Mouse (Mus musculus): ENCODE results near the gene 4930519P11Rik. TPM values are rescaled to one million over a fixed set of nuclear protein-coding genes. Genes with fewer than 3 reads are reported as not detected.

Gene 4930519P11Rik
- total and polyA plus RNA-seq, 3 experiments = 0.22 TPM; not detected in 2

- TF ChIP-seq SMC3 (IDR thresholded peaks at IDR 0.05; ENCODE audit: low read depth, low read length) (no peak), NRF1 (IDR thresholded peaks at IDR 0.05; ENCODE audit: insufficient read depth, low read depth, low read length, poor library complexity, severe bottlenecking) (no peak), SIN3A (IDR thresholded peaks at IDR 0.05; ENCODE audit: low read length) (no peak), ZMIZ1 (IDR thresholded peaks at IDR 0.05; ENCODE audit: low read depth, low read length) (no peak), TCF12 (IDR thresholded peaks at IDR 0.05; ENCODE audit: low read depth, low read length) (no peak), ETS1 (IDR thresholded peaks at IDR 0.05; ENCODE audit: low read depth, low read length) (no peak)
These were observed 49.5 kb downstream of the 4930519P11Rik start (continued) for GRCm38 (mm10) chr2:154563612-154564170.

Other genes with a start within 250 kb of the 4930519P11Rik start
- gene Cdk5rap1, start 240.4 kb downstream of the 4930519P11Rik start, total RNA-seq (2012; rRNA removed) = 14.1 and 14.7 TPM in 2 replicates
- 10 to 100 TPM in 1 of 2 experiments, not detected in 1; 13.1 TPM for gene Cdk5rap1, start 240.4 kb downstream of the 4930519P11Rik start, polyA plus RNA-seq (2012; ENCODE audit: insufficient read depth in 1 of 2, insufficient read length in 2 of 2, low read depth in 1 of 2, low replicate concordance in 2 of 2, missing spikeins in 1 of 2)
- 2.7 and 3.0 TPM in 2 replicates for gene Snta1, start 205.3 kb downstream of the 4930519P11Rik start, total RNA-seq (2012; rRNA removed)
- gene Snta1, start 205.3 kb downstream of the 4930519P11Rik start, polyA plus RNA-seq (2012; ENCODE audit: insufficient read depth in 1 of 2, insufficient read length in 2 of 2, low read depth in 1 of 2, low replicate concordance in 2 of 2, missing spikeins in 1 of 2) = 1 to 10 TPM in 1 of 2 experiments, not detected in 1; 6.7 TPM
- 5.9 and 8.9 TPM in 2 replicates for gene Cbfa2t2, start 177.0 kb downstream of the 4930519P11Rik start, total RNA-seq (2012; rRNA removed)
- 10 to 100 TPM in 1 of 2 experiments, not detected in 1; 23.1 TPM for gene Cbfa2t2, start 177.0 kb downstream of the 4930519P11Rik start, polyA plus RNA-seq (2012; ENCODE audit: insufficient read depth in 1 of 2, insufficient read length in 2 of 2, low read depth in 1 of 2, low replicate concordance in 2 of 2, missing spikeins in 1 of 2)
- 0.26 and 0.42 TPM in 2 replicates for gene 1700003F12Rik, start 66.4 kb downstream of the 4930519P11Rik start, total RNA-seq (2012; rRNA removed)
- gene 1700003F12Rik, start 66.4 kb downstream of the 4930519P11Rik start, polyA plus RNA-seq (2012; ENCODE audit: insufficient read depth in 1 of 2, insufficient read length in 2 of 2, low read depth in 1 of 2, low replicate concordance in 2 of 2, missing spikeins in 1 of 2) = under 1 TPM in 1 of 2 experiments, not detected in 1; 0.72 TPM
- 0.13 and 0.35 TPM in 2 replicates for gene Actl10, start 61.7 kb downstream of the 4930519P11Rik start, total RNA-seq (2012; rRNA removed)
- under 1 TPM in 1 of 2 experiments, not detected in 1; 0.79 TPM for gene Actl10, start 61.7 kb downstream of the 4930519P11Rik start, polyA plus RNA-seq (2012; ENCODE audit: insufficient read depth in 1 of 2, insufficient read length in 2 of 2, low read depth in 1 of 2, low replicate concordance in 2 of 2, missing spikeins in 1 of 2)
- 3.8 and 4.0 TPM in 2 replicates for gene Necab3, start 54.5 kb downstream of the 4930519P11Rik start, total RNA-seq (2012; rRNA removed)
- gene Necab3, start 54.5 kb downstream of the 4930519P11Rik start, polyA plus RNA-seq (2012; ENCODE audit: insufficient read depth in 1 of 2, insufficient read length in 2 of 2, low read depth in 1 of 2, low replicate concordance in 2 of 2, missing spikeins in 1 of 2) = 10 to 100 TPM in 1 of 2 experiments, not detected in 1; 12.1 TPM
- 14.8 and 17.4 TPM in 2 replicates for gene E2f1, start 43.5 kb downstream of the 4930519P11Rik start, total RNA-seq (2012; rRNA removed)
- gene E2f1, start 43.5 kb downstream of the 4930519P11Rik start, polyA plus RNA-seq (2012; ENCODE audit: insufficient read depth in 1 of 2, insufficient read length in 2 of 2, low read depth in 1 of 2, low replicate concordance in 2 of 2, missing spikeins in 1 of 2) = 10 to 100 TPM in 1 of 2 experiments, not detected in 1; 41.6 TPM
- 5.9 and 6.8 TPM in 2 replicates for gene Pxmp4, start 9.7 kb downstream of the 4930519P11Rik start, total RNA-seq (2012; rRNA removed)
- 10 to 100 TPM in 1 of 2 experiments, not detected in 1; 12.2 TPM for gene Pxmp4, start 9.7 kb downstream of the 4930519P11Rik start, polyA plus RNA-seq (2012; ENCODE audit: insufficient read depth in 1 of 2, insufficient read length in 2 of 2, low read depth in 1 of 2, low replicate concordance in 2 of 2, missing spikeins in 1 of 2)
- gene Zfp341, start 140 bp downstream of the 4930519P11Rik start, total RNA-seq (2012; rRNA removed) = 2.0 TPM in 2 replicates
- gene Zfp341, start 140 bp downstream of the 4930519P11Rik start, polyA plus RNA-seq (2012; ENCODE audit: insufficient read depth in 1 of 2, insufficient read length in 2 of 2, low read depth in 1 of 2, low replicate concordance in 2 of 2, missing spikeins in 1 of 2) = 1 to 10 TPM in 1 of 2 experiments, not detected in 1; 6.3 TPM
- 118 TPM in 2 replicates for gene Chmp4b, start 38.3 kb upstream of the 4930519P11Rik start, total RNA-seq (2012; rRNA removed)
- 100 to 1,000 TPM in 1 of 2 experiments, not detected in 1; 196 TPM for gene Chmp4b, start 38.3 kb upstream of the 4930519P11Rik start, polyA plus RNA-seq (2012; ENCODE audit: insufficient read depth in 1 of 2, insufficient read length in 2 of 2, low read depth in 1 of 2, low replicate concordance in 2 of 2, missing spikeins in 1 of 2)
- gene Gm14214, start 156.6 kb upstream of the 4930519P11Rik start, total RNA-seq (2012; rRNA removed) = not detected in 2 replicates
- gene Gm14214, start 156.6 kb upstream of the 4930519P11Rik start, polyA plus RNA-seq (2012; ENCODE audit: insufficient read depth in 1 of 2, insufficient read length in 2 of 2, low read depth in 1 of 2, low replicate concordance in 2 of 2, missing spikeins in 1 of 2) = under 1 TPM in 1 of 2 experiments, not detected in 1; 0.17 TPM
- gene Raly, start 177.7 kb upstream of the 4930519P11Rik start, total RNA-seq (2012; rRNA removed) = 214 and 237 TPM in 2 replicates
- 100 to 1,000 TPM in 1 of 2 experiments, not detected in 1; 407 TPM for gene Raly, start 177.7 kb upstream of the 4930519P11Rik start, polyA plus RNA-seq (2012; ENCODE audit: insufficient read depth in 1 of 2, insufficient read length in 2 of 2, low read depth in 1 of 2, low replicate concordance in 2 of 2, missing spikeins in 1 of 2)
- not detected in 2 replicates for gene a, start 178.0 kb upstream of the 4930519P11Rik start, total RNA-seq (2012; rRNA removed)
- not detected for gene a, start 178.0 kb upstream of the 4930519P11Rik start, polyA plus RNA-seq (2012; ENCODE audit: insufficient read depth in 1 of 2, insufficient read length in 2 of 2, low read depth in 1 of 2, low replicate concordance in 2 of 2, missing spikeins in 1 of 2)

All from MEL (cell line).